Mouse (Mus musculus): ENCODE data around the gene Stk11ip.

- TF ChIP-seq CHD2 (IDR thresholded peaks at IDR 0.05; ENCODE audit: low read length) (no peak), ZNF384 (IDR thresholded peaks at IDR 0.05; ENCODE audit: low read depth, low read length) (no peak), EP300 (IDR thresholded peaks at IDR 0.05; ENCODE audit: low read length) (no peak), POLR2A (IDR thresholded peaks at IDR 0.05; ENCODE audit: low read depth, low read length) (no peak), RAD21 (IDR thresholded peaks at IDR 0.05; ENCODE audit: low read depth, low read length) (no peak), ZC3H11A (IDR thresholded peaks at IDR 0.05; ENCODE audit: low read depth, low read length) (no peak), CTCF (conservative IDR thresholded peaks at IDR 0.05 in 1 of 2, IDR thresholded peaks at IDR 0.05 in 1 of 2; ENCODE audit: low read depth in 2 of 2, low read length in 2 of 2) (no peak), MAX (IDR thresholded peaks at IDR 0.05; ENCODE audit: low read length) (no peak)
Observed at GRCm38 (mm10) chr1:75583034-75583433, 61.7 kb downstream of the Stk11ip start.
